Mouse (Mus musculus) retina, postnatal 7 days (tissue): ENCODE data around the gene Trim2.

Experiments
- DNase-seq: peaks from one replicate; pipeline ENCODE4 v3.0.0-alpha.2; 2012; ENCODE audit warnings: low read depth, low spot score

Trim2 gene

GRCm38 (mm10) chr3:84154721-84155141 is 151.9 kb downstream of the Trim2 start:
- DNase-seq, result no peak

DNA sequence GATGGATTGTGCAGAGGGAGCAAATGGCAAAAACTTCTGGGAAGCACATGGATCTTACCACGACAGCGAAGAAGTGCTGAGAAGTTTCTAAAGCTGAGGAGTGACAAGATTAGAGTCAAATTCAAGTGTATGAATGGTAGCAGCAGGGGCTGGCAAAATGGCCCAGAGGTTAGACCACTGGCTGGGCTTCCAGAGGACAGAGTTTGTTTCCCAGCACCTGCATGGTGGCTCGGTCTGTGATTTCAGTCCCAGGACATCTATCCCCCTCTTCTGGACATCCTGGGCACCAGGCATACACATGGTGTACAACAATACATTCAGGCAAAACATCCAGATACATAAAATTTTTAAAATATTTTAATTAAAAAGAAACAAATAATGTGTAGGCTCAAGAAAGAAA is 156.8 kb downstream of the Trim2 start:
- no peak for DNase-seq

- DNase-seq, result no peak
These were observed 165.7 kb downstream of the Trim2 start for GRCm38 (mm10) chr3:84140947-84141346.

- DNase-seq, result no peak
These were observed 170.2 kb downstream of the Trim2 start for GRCm38 (mm10) chr3:84136509-84136908.

DNA sequence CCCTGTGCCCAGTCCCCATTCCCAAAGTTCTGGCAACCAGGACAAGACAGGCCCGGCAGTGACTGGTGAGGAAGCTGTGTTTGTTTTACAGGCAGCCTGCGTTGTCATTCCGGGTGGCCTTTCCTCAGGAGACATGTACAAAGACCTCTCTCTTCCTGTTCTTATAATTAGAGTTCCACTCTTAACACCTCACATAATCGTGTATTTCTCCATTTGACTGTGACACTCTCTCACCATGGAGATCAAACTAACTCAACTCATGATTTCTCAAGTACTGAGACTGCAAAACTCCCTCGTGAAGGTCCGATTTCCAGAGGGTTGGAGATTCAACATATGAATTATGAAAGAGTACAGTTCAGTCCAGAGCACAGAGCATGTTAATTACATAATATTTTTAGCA is 170.7 kb downstream of the Trim2 start:
- no peak for DNase-seq

DNA sequence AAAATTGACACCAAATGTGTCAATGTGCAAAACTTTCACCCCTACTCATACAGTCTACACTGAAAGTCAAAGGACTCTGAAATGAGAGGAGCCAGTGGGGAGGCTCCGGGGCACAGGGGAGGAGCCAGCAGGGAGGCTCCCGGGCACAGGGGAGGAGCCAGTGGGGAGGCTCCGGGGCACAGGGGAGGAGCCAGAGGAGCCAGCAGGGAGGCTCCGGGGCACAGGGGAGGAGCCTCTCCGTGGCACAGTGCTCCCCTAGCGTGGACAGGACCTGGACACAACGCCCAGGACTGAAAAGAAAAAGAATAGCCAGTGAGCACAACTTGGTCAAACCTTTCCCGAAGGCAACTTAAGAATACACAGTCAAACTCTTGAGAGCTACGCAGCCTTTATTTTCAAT is 171.3 kb downstream of the Trim2 start:
- no peak for DNase-seq

DNA sequence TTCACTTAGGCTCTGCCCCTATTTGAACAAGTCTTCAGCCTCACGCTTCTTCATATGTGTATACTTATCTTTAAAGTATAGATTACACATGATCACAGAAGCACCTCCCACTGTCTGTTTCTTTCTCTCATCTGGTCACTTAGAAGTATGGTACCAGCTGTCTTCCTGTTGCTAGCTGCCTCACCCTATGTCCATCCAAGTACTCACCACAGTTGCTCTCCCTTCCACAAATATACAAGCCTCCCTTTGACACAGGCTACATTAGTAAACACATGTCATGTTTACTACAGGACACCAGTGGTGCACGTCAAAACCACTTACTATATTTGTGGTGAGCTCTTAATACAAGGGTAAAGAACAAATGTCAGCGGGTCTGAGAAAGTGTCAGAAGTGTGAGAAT is 175.3 kb downstream of the Trim2 start:
- DNase-seq, result no peak

DNA sequence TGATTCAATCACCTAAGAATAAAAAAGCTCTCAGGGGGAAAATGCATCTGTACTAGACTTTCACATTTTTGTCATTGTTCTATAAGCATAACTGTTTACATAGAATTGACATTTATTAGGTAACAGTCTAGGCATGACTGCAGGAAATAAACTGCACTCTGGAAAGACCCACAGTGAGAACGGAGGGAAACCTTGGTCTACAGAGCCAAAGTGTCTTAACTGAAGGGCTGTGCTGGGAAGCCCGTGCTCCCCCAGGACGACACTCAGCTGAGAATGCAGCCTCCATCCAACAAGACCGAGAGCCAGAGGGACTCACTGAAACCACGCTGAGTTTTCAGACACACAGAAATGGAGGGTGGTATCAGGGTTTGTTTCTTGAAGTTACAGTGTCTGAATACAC is 175.9 kb downstream of the Trim2 start:
- DNase-seq, result no peak

GRCm38 (mm10) chr3:84128871-84129870 is 177.5 kb downstream of the Trim2 start:
- DNase-seq, result no peak

GRCm38 (mm10) chr3:84127431-84127830 is 179.2 kb downstream of the Trim2 start:
- no peak for DNase-seq

GRCm38 (mm10) chr3:84126721-84127120 is 180.0 kb downstream of the Trim2 start:
- no peak for DNase-seq

DNA sequence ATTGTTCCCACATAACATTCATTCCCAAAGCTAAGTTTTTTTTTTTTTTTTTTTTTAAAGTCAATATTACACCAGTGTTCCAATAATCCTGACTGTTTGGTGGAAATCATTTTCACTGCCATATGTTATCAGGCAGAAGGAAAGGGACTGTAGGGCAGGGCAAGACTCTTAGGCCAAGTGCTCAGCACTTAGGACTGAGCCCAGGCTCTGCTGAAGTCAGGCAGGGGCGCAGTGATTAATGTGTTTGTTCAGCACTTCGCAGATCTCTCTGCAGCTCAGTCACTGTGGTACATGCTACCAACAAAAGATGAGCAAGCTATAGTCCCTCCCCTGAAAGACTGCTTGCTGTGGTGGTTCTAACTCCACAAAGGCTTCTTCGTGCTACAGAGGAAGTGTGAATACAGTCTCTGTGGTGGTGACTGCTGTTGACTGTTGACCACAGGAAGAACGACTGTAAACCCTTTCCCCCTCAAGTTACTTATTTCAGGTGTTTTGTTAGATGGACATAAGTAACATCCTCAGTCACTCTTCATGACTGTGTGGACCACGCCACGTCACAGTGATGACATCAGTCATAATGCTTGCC is 180.9 kb downstream of the Trim2 start:
- no peak for DNase-seq

- no peak for DNase-seq
These were observed 183.2 kb downstream of the Trim2 start for GRCm38 (mm10) chr3:84123461-84123860.

- no peak for DNase-seq
These were observed 188.0 kb downstream of the Trim2 start for GRCm38 (mm10) chr3:84118718-84119117.

DNA sequence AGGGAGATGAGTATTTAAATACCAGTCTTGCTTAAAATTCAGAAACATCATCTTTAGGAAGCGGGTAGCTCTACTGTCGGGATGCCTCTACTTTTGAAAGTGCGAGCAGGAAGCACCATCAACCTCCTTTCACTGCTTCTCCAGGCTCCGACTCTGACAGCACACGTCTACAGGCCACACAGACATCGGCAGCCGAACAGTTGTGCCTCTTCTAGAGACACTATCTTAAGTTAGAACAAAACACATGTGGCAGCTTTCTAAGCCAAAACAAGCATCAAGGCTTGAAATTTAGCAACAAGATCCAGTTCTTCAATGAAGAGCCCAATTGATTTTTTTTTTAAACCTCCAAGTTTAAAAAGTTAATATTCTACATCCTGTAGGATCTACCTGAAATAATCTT is 188.5 kb downstream of the Trim2 start:
- DNase-seq, result no peak
